Mouse (Mus musculus): Measurements from ENCODE around the gene Mical2.

DNA sequence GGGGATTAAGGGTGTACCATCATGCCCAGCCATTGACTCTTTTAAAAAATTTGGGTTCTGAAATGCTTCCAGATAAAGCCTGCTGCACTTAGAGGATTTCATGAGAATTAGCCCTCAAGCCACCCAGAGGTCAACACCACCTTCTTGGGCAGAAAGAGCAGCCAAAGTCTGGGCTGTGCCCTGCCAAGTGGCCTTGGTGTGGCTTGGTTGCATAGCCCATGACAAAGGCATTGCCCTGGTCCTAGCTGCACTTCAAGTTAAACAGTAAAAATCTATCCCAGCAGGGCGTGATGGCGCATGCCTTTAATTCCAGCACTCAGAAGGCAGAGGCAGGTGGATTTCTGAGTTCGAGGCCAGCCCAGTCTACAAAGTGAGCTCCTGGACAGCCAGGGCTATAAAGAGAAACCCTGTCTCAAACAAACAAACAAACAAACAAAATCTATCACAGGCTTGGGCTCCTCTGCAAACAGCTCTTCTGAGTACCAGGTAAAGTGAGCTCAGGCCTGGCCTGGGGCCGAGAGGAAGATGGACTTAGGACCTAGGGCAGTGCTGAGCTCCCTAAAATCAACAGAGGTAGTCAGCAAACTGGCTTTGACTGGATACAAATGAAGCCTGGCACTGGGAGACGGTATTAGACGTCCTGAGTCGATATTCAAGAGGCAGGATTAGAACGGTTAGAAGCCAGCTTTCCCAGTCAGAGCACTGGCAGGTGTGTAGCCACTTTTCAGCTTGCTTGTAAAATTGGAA is 224.5 kb downstream of the Mical2 start:
- no peak for TF ChIP-seq MAX (IDR thresholded peaks at IDR 0.05; ENCODE audit: low read length)
- no peak for TF ChIP-seq ETS1 (conservative IDR thresholded peaks at IDR 0.05; ENCODE audit: low read depth, low read length)
- TF ChIP-seq POLR2A (IDR thresholded peaks at IDR 0.05; ENCODE audit: low read depth, low read length), result no peak
- TF ChIP-seq HCFC1 (IDR thresholded peaks at IDR 0.05; ENCODE audit: low read depth, low read length), result no peak
- no peak for TF ChIP-seq NELFE (IDR thresholded peaks at IDR 0.05; ENCODE audit: low read depth, low read length)
- TF ChIP-seq CTCF (conservative IDR thresholded peaks at IDR 0.05 in 1 of 2, IDR thresholded peaks at IDR 0.05 in 1 of 2; ENCODE audit: low read depth in 2 of 2, low read length in 2 of 2), result no peak
- TF ChIP-seq RAD21 (IDR thresholded peaks at IDR 0.05; ENCODE audit: low read depth, low read length), result no peak
- no peak for TF ChIP-seq ELF1 (IDR thresholded peaks at IDR 0.05; ENCODE audit: low read depth, low read length)
- TF ChIP-seq BHLHE40 (IDR thresholded peaks at IDR 0.05; ENCODE audit: low read depth, low read length), result no peak
- TF ChIP-seq PAX5 (IDR thresholded peaks at IDR 0.05; ENCODE audit: low read length), result no peak
- no peak for TF ChIP-seq TCF12 (IDR thresholded peaks at IDR 0.05; ENCODE audit: low read depth, low read length)
- no peak for TF ChIP-seq SMC3 (IDR thresholded peaks at IDR 0.05; ENCODE audit: low read depth, low read length)
- TF ChIP-seq POLR2AphosphoS2 (IDR thresholded peaks at IDR 0.05; ENCODE audit: low read depth, low read length), result no peak
- TF ChIP-seq JUND (conservative IDR thresholded peaks at IDR 0.05; ENCODE audit: low read depth, low read length), result no peak

Data from CH12.LX (cell line).